Mouse (Mus musculus) urinary bladder, adult 2 months (tissue): ENCODE measurements around the gene Spp2. TPM values are rescaled to one million over a fixed set of nuclear protein-coding genes. Genes with fewer than 3 reads are reported as not detected.

ENCODE experiments used
- DNase-seq: peaks from one replicate; pipeline ENCODE4 v3.0.0; 2022; ENCODE audit warnings: low spot score
- polyA plus RNA-seq: library from polyadenylated mRNA; depleted of rRNA; stranded (reverse); fragments of >200 nt; gene quantifications from 2 replicates; pipeline ENCODE4 v1.2.3, GENCODE M21; 2012; rRNA removed

Gene Spp2
- polyA plus RNA-seq = 0.13 TPM in 1 of 2 replicates, not detected in the other

- no peak for DNase-seq
Measured at GRCm38 (mm10) chr1:88406807-88407198, at the start of gene Spp2. Gene Spp2 (plus strand): TSS chr1:88406961.

GRCm38 (mm10) chr1:88357458-88358090 is 49.2 kb upstream of the Spp2 start:
- no peak for DNase-seq

GRCm38 (mm10) chr1:88358102-88358654 is 48.6 kb upstream of the Spp2 start:
- no peak for DNase-seq

- DNase-seq = no peak
Measured at GRCm38 (mm10) chr1:88361085-88361484, 45.7 kb upstream of the Spp2 start.

GRCm38 (mm10) chr1:88366881-88367644 is 39.7 kb upstream of the Spp2 start:
- no peak for DNase-seq

- no peak for DNase-seq
Measured at GRCm38 (mm10) chr1:88378446-88378845, 28.3 kb upstream of the Spp2 start.

- DNase-seq = no peak
Measured at GRCm38 (mm10) chr1:88391632-88392031, 15.1 kb upstream of the Spp2 start.

- no peak for DNase-seq
Measured at GRCm38 (mm10) chr1:88393321-88393720, 13.4 kb upstream of the Spp2 start.

GRCm38 (mm10) chr1:88403378-88403777 is 3.4 kb upstream of the Spp2 start:
- no peak for DNase-seq

- DNase-seq = no peak
Measured at GRCm38 (mm10) chr1:88406078-88406806, 519 bp upstream of the Spp2 start.

GRCm38 (mm10) chr1:88408340-88408739 is 1.6 kb downstream of the Spp2 start:
- DNase-seq = no peak

- no peak for DNase-seq
Measured at GRCm38 (mm10) chr1:88412013-88412412, 5.3 kb downstream of the Spp2 start.

GRCm38 (mm10) chr1:88418943-88419342 is 12.2 kb downstream of the Spp2 start:
- DNase-seq = no peak

- no peak for DNase-seq
Measured at GRCm38 (mm10) chr1:88422045-88422444, 15.3 kb downstream of the Spp2 start.

- DNase-seq = no peak
Measured at GRCm38 (mm10) chr1:88422846-88423395, 16.2 kb downstream of the Spp2 start.

- peak; percentile 69 for DNase-seq
Measured at GRCm38 (mm10) chr1:88424602-88425252, 18.0 kb downstream of the Spp2 start.

GRCm38 (mm10) chr1:88427987-88428741 is 21.4 kb downstream of the Spp2 start:
- DNase-seq = no peak

- DNase-seq = no peak
Measured at GRCm38 (mm10) chr1:88429413-88429812, 22.7 kb downstream of the Spp2 start.

GRCm38 (mm10) chr1:88431262-88431661 is 24.5 kb downstream of the Spp2 start:
- DNase-seq = no peak

GRCm38 (mm10) chr1:88432601-88433000 is 25.8 kb downstream of the Spp2 start:
- no peak for DNase-seq
